8 mouse cellular contexts compared by ENCODE assay signal in the genomic region with DNA sequence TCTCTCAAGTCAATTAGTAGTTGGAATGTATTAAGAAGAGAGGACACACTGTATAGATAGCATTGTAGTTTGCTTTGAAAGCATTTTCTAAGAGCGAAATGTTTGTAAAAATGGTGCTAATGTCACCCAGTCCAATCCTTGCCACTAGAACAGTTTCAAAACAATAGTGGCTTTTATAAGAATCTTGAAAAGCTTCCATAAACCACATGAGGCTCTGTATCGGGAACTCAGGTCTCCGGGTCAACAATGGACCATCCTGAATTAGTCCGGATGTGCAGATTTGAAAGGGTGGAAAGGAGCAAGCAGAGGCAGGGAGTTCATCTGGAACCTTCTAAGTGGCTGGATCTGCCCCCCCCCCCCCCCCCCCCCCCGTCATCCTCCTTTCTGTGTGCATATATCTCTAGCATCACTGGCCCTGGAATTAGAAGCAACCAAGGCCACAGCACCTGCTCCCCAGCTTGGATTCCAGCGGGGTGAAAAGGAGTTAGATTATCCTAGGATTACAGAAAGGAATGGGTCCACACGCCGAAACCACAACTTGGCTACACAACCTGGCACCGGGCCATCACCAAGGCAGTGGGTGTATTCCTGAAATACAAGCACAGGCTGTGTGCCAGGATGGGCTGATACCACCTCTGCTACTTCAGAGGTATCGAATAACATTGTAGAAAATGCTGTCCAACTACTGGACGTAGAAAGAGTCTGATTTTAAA. TPM values are rescaled to one million over a fixed set of nuclear protein-coding genes. Genes with fewer than 3 reads are reported as not detected.
A peak's percentile ranks its signal among the peaks of the same experiment; 100 is the strongest.
DNase-seq lines count a peak whose midpoint lies in the region; ATAC-seq lines count a peak whose summit lies in the region.

No protein-coding gene starts in this region.

- H3K27ac ChIP-seq in embryonic facial prominence, embryonic 12.5 days = no peak overlapping the region
- H3K27ac ChIP-seq in embryonic facial prominence, embryonic 10.5 days (replicated peaks) = no peak overlapping the region
- H3K27ac ChIP-seq in embryonic facial prominence, embryonic 15.5 days (replicated peaks) = no peak overlapping the region
- no peak overlapping the region for H3K27ac ChIP-seq in kidney, embryonic 14.5 days (ENCODE audit: low read depth, low read length)

- no peak overlapping the region for H3K4me3 ChIP-seq in embryonic facial prominence, embryonic 12.5 days
- no peak overlapping the region for H3K4me3 ChIP-seq in embryonic facial prominence, embryonic 10.5 days
- no peak overlapping the region for H3K4me3 ChIP-seq in embryonic facial prominence, embryonic 15.5 days (replicated peaks)
- H3K4me3 ChIP-seq in kidney, embryonic 14.5 days (ENCODE audit: low read length) = no peak overlapping the region

- WGBS in embryonic facial prominence, embryonic 12.5 days = 60% methylated on average over 10 of the region's 11 CpGs
- WGBS in embryonic facial prominence, embryonic 10.5 days = 71% methylated on average over 11 of the region's 11 CpGs
- WGBS in embryonic facial prominence, embryonic 15.5 days = 49% methylated on average over 10 of the region's 11 CpGs
- WGBS in kidney, embryonic 14.5 days = 55% methylated on average over 10 of the region's 11 CpGs

- peak; percentile 36; the same call in 1 of the 2 replicates for ATAC-seq in embryonic facial prominence, embryonic 12.5 days (ENCODE audit: insufficient number of reproducible peaks, insufficient read depth, low FRiP score, low TSS enrichment)
- peak; percentile 60; the same call in 1 of the 2 replicates for ATAC-seq in embryonic facial prominence, embryonic 15.5 days (ENCODE audit: insufficient number of reproducible peaks, low FRiP score, low TSS enrichment, low read depth)
- ATAC-seq in kidney, embryonic 14.5 days (ENCODE audit: low FRiP score, low TSS enrichment) = 0 out of 2 replicates have a peak, but pooled peaks have one; percentile 19
- ATAC-seq in CD4-positive, CD25-positive, alpha-beta regulatory T cell, adult 4 months = no peak

- H3K9me3 ChIP-seq in embryonic facial prominence, embryonic 12.5 days = no peaks in the 10 kb centered on the region
- H3K9me3 ChIP-seq in embryonic facial prominence, embryonic 10.5 days = no peaks in the 10 kb centered on the region
- H3K9me3 ChIP-seq in embryonic facial prominence, embryonic 15.5 days (replicated peaks) = no peaks in the 10 kb centered on the region
- no peaks in the 10 kb centered on the region for H3K9me3 ChIP-seq in kidney, embryonic 14.5 days (ENCODE audit: control insufficient read depth, low read length)

- no peaks in the 10 kb centered on the region for H3K36me3 ChIP-seq in embryonic facial prominence, embryonic 12.5 days
- H3K36me3 ChIP-seq in embryonic facial prominence, embryonic 10.5 days (replicated peaks) = no peaks in the 10 kb centered on the region
- no peaks in the 10 kb centered on the region for H3K36me3 ChIP-seq in embryonic facial prominence, embryonic 15.5 days
- H3K36me3 ChIP-seq in kidney, embryonic 14.5 days (ENCODE audit: control insufficient read depth, insufficient read depth, low read length) = no peaks in the 10 kb centered on the region

- no peak overlapping the region for H3K9ac ChIP-seq in embryonic facial prominence, embryonic 12.5 days
- H3K9ac ChIP-seq in embryonic facial prominence, embryonic 15.5 days = no peak overlapping the region
- no peak overlapping the region for H3K9ac ChIP-seq in kidney, embryonic 14.5 days (ENCODE audit: low read depth, low read length)

- no peak for DNase-seq in embryonic facial prominence, embryonic 10.5 days (ENCODE audit: low spot score)
- DNase-seq in adipocyte (ENCODE audit: low spot score) (peak; percentile 8), liver (no peak)
- DNase-seq in lung, postnatal 14 days = peak; percentile 22

- H3K4me1 ChIP-seq in embryonic facial prominence, embryonic 12.5 days = peaks cover 28% of the 10 kb centered on the region
- H3K4me1 ChIP-seq in embryonic facial prominence, embryonic 10.5 days = peaks cover 25% of the 10 kb centered on the region
- H3K4me1 ChIP-seq in embryonic facial prominence, embryonic 15.5 days = peaks cover 21% of the 10 kb centered on the region
- peaks cover 26% of the 10 kb centered on the region for H3K4me1 ChIP-seq in kidney, embryonic 14.5 days (ENCODE audit: control insufficient read depth, insufficient read depth, low read length)

- H3K27me3 ChIP-seq in embryonic facial prominence, embryonic 12.5 days = no peaks in the 10 kb centered on the region
- H3K27me3 ChIP-seq in embryonic facial prominence, embryonic 10.5 days (replicated peaks; ENCODE audit: low read depth, poor library complexity, severe bottlenecking) = no peaks in the 10 kb centered on the region
- no peaks in the 10 kb centered on the region for H3K27me3 ChIP-seq in embryonic facial prominence, embryonic 15.5 days
- H3K27me3 ChIP-seq in kidney, embryonic 14.5 days (ENCODE audit: control insufficient read depth, insufficient read depth, low read length) = no peaks in the 10 kb centered on the region

- no peak overlapping the region for H3K4me2 ChIP-seq in embryonic facial prominence, embryonic 12.5 days (replicated peaks)
- no peak overlapping the region for H3K4me2 ChIP-seq in embryonic facial prominence, embryonic 15.5 days (replicated peaks)
- H3K4me2 ChIP-seq in kidney, embryonic 14.5 days (replicated peaks; ENCODE audit: low read depth, low read length) = no peak overlapping the region

RNA-seq across cellular contexts. Expression of gene Galnt7, which starts 42.0 kb away (rescaled TPM):
- 13.8 and 17.8 TPM in 2 replicates for polyA plus RNA-seq in embryonic facial prominence, embryonic 12.5 days (2016; fragmentation: Nextera tagmentation; extraction: Ambion mirVana)
- 23.2 and 24.1 TPM in 2 replicates for polyA plus RNA-seq in embryonic facial prominence, embryonic 10.5 days (2016; fragmentation: Nextera tagmentation; extraction: Ambion mirVana)
- 14.1 and 14.6 TPM in 2 replicates for polyA plus RNA-seq in embryonic facial prominence, embryonic 15.5 days (2015; fragmentation: Nextera tagmentation; extraction: Ambion mirVana)
- 15.8 and 25.6 TPM in 2 replicates for polyA plus RNA-seq in kidney, embryonic 14.5 days (2014; fragmentation: Nextera tagmentation; extraction: Ambion mirVana)
- polyA plus RNA-seq in CD4-positive, CD25-positive, alpha-beta regulatory T cell, adult 4 months (2017; shearing (Covaris generic)) = 10 to 100 TPM; 29.7 to 36.7 TPM

Comparison
In these comparisons a context has a peak if more than half of its experiments do, and no peak if none do; other contexts are left out.
1. DNase-seq: peak in adipocyte (single experiment) and lung, postnatal 14 days (single experiment); none in embryonic facial prominence, embryonic 10.5 days (single experiment) and liver (single experiment).